Mouse (Mus musculus) brain, embryonic 14.5 days (tissue): Measurements from ENCODE around the gene Tgfb1i1.

Experiments
- CTCF ChIP-seq: fragments of 200-500 bp; IDR thresholded peaks from 2 replicates; pipeline ENCODE4 v1.5.1; 2012; ENCODE audit warnings: inconsistent platforms, mild to moderate bottlenecking, moderate library complexity, borderline replicate concordance; ENCODE audit not compliant: insufficient read depth, insufficient read length; ENCODE audit errors: extremely low read depth
- POLR2A ChIP-seq: fragments of 200-500 bp; IDR thresholded peaks from 2 replicates; pipeline ENCODE4 v1.6.1; 2012; ENCODE audit warnings: mild to moderate bottlenecking, inconsistent platforms, borderline replicate concordance; ENCODE audit not compliant: poor library complexity, insufficient read depth, insufficient read length, severe bottlenecking; ENCODE audit errors: extremely low read depth

GRCm38 (mm10) chr7:128281765-128282164 is 35.2 kb downstream of the Tgfb1i1 start:
- TF ChIP-seq CTCF (no peak), POLR2A (no peak)
